Mouse (Mus musculus) brain, embryonic 14.5 days (tissue): ENCODE results near the gene Car1. TPM values are rescaled to one million over a fixed set of nuclear protein-coding genes. Genes with fewer than 3 reads are reported as not detected.
A peak's percentile ranks its signal among the peaks of the same experiment; 100 is the strongest.
"Not testable (repeated sequence)": the region's sequence is repeated elsewhere in the genome, so short reads cannot be mapped to it uniquely, and the experiment has no call there.

ENCODE experiments used
- DNase-seq: peaks from one replicate; pipeline ENCODE4 v3.0.0-alpha.2; 2011; ENCODE audit warnings: low read depth
- CTCF ChIP-seq: fragments of 200-500 bp; IDR thresholded peaks from 2 replicates; pipeline ENCODE4 v1.5.1; 2012; ENCODE audit warnings: inconsistent platforms, mild to moderate bottlenecking, moderate library complexity, borderline replicate concordance; ENCODE audit not compliant: insufficient read depth, insufficient read length; ENCODE audit errors: extremely low read depth
- POLR2A ChIP-seq: fragments of 200-500 bp; IDR thresholded peaks from 2 replicates; pipeline ENCODE4 v1.6.1; 2012; ENCODE audit warnings: mild to moderate bottlenecking, inconsistent platforms, borderline replicate concordance; ENCODE audit not compliant: poor library complexity, insufficient read depth, insufficient read length, severe bottlenecking; ENCODE audit errors: extremely low read depth
- polyA plus RNA-seq: library from polyadenylated mRNA; depleted of rRNA; stranded (reverse); fragments of >200 nt; gene quantifications from 2 replicates; pipeline ENCODE4 v1.2.3, GENCODE M21; 2012

The Car1 gene
- polyA plus RNA-seq, 1 experiment: not detected

GRCm38 (mm10) chr3:14805962-14806361 lies 2.2 kb downstream of the Car1 start:
- no peak for TF ChIP-seq POLR2A
- DNase-seq: no peak

GRCm38 (mm10) chr3:14804906-14805305 lies 3.3 kb downstream of the Car1 start:
- no peak for TF ChIP-seq CTCF
- no peak for TF ChIP-seq POLR2A
- DNase-seq: no peak

GRCm38 (mm10) chr3:14797069-14797468 lies 11.1 kb downstream of the Car1 start:
- no peak for DNase-seq

GRCm38 (mm10) chr3:14795292-14796020 lies 12.7 kb downstream of the Car1 start:
- TF ChIP-seq POLR2A: no peak
- TF ChIP-seq CTCF: no peak
- DNase-seq: no peak

More at GRCm38 (mm10) chr3:14797069-14797468, 11.1 kb downstream of the Car1 start:
- no peak for TF ChIP-seq CTCF
- no peak for TF ChIP-seq POLR2A

GRCm38 (mm10) chr3:14792032-14792431 lies 16.1 kb downstream of the Car1 start:
- DNase-seq: no peak
- TF ChIP-seq POLR2A (no peak), CTCF (no peak)

GRCm38 (mm10) chr3:14787607-14788006 lies 20.6 kb downstream of the Car1 start:
- no peak for TF ChIP-seq CTCF
- no peak for TF ChIP-seq POLR2A
- DNase-seq: no peak

- TF ChIP-seq POLR2A (no peak), CTCF (no peak)
- DNase-seq: no peak
These were observed 21.0 kb downstream of the Car1 start for GRCm38 (mm10) chr3:14787136-14787535.

- TF ChIP-seq POLR2A (no peak), CTCF (no peak)
- no peak for DNase-seq
These were observed 21.6 kb downstream of the Car1 start for GRCm38 (mm10) chr3:14786551-14787079.

GRCm38 (mm10) chr3:14785353-14785752 lies 22.8 kb downstream of the Car1 start:
- no peak for DNase-seq
- TF ChIP-seq CTCF: no peak
- TF ChIP-seq POLR2A: no peak

GRCm38 (mm10) chr3:14783198-14783597 lies 25.0 kb downstream of the Car1 start:
- not testable (repeated sequence) for DNase-seq

GRCm38 (mm10) chr3:14782365-14782764 lies 25.8 kb downstream of the Car1 start:
- not testable (repeated sequence) for DNase-seq

- no peak for DNase-seq
- no peak for TF ChIP-seq POLR2A
- no peak for TF ChIP-seq CTCF
These were observed 28.0 kb downstream of the Car1 start for GRCm38 (mm10) chr3:14780212-14780611.

GRCm38 (mm10) chr3:14776497-14777162 lies 31.5 kb downstream of the Car1 start:
- DNase-seq: peak; percentile 1

- DNase-seq: not testable (repeated sequence)
These were observed 33.6 kb downstream of the Car1 start for GRCm38 (mm10) chr3:14774539-14774938.

GRCm38 (mm10) chr3:14772473-14772872 lies 35.7 kb downstream of the Car1 start:
- not testable (repeated sequence) for DNase-seq
